Mouse (Mus musculus) G1E (cell line): ENCODE measurements around the gene Gm20683. TPM values are rescaled to one million over a fixed set of nuclear protein-coding genes. Genes with fewer than 3 reads are reported as not detected.

Source experiments
- ATAC-seq: 2 replicates; pipeline ENCODE4 v1.8.0; 2016; ENCODE audit warnings: mild to moderate bottlenecking; ENCODE audit not compliant: insufficient number of reproducible peaks, poor library complexity, low FRiP score, severe bottlenecking; ENCODE audit errors: extremely low read depth
- DNase-seq: peaks from one replicate; pipeline ENCODE4 v3.0.0; 2012; ENCODE audit warnings: low spot score
- H3K27me3 ChIP-seq: 2 replicates; pipeline ENCODE4 v1.6.1; 2012; ENCODE audit warnings: mild to moderate bottlenecking, low read length, inconsistent platforms; ENCODE audit not compliant: insufficient read depth
- H3K36me3 ChIP-seq: replicated peaks from 2 replicates; pipeline ENCODE3; 2012; ENCODE audit warnings: mild to moderate bottlenecking, inconsistent platforms
- H3K4me1 ChIP-seq: 2 replicates; pipeline ENCODE4 v1.6.1; 2012; ENCODE audit warnings: low read depth, low read length, inconsistent platforms, mixed read lengths; ENCODE audit not compliant: insufficient read depth
- H3K4me3 ChIP-seq: 2 replicates; pipeline ENCODE4 v1.5.1; 2012; ENCODE audit warnings: low read depth, mild to moderate bottlenecking, inconsistent platforms, low read length, moderate library complexity, mixed read lengths
- H3K9me3 ChIP-seq: replicated peaks from 2 replicates; pipeline ENCODE4 v1.6.1; 2012; ENCODE audit warnings: inconsistent platforms
- CTCF ChIP-seq: IDR thresholded peaks from 2 replicates; pipeline ENCODE4 v1.5.1; 2012; ENCODE audit warnings: low read depth, low read length, inconsistent platforms, mixed read lengths
- GATA1 ChIP-seq: IDR thresholded peaks from 2 replicates; pipeline ENCODE4 v1.6.1; 2012; ENCODE audit warnings: borderline replicate concordance, low read length, inconsistent platforms, mixed read lengths
- GATA2 ChIP-seq: IDR thresholded peaks from 2 replicates; pipeline ENCODE4 v1.6.1; 2012; ENCODE audit warnings: low read depth, low read length, inconsistent platforms, borderline replicate concordance
- POLR2AphosphoS5 ChIP-seq: IDR thresholded peaks from 2 replicates; pipeline ENCODE4 v1.6.1; 2012; ENCODE audit warnings: low read depth, low read length, inconsistent platforms; ENCODE audit not compliant: insufficient replicate concordance
- TAL1 ChIP-seq: conservative IDR thresholded peaks from 2 replicates; pipeline ENCODE4 v1.6.1; 2012; ENCODE audit warnings: low read depth, low read length, inconsistent platforms, mixed read lengths
- polyA plus RNA-seq: library from polyadenylated mRNA; stranded (reverse); fragments of >175 nt; gene quantifications from 2 replicates; pipeline ENCODE4 v1.2.3, GENCODE M21; 2012
- total RNA-seq, 2 experiments: library from RNA; stranded (forward) in 1 of 2; stranded (reverse) in 1 of 2; fragments of 200-1000 nt in 1 of 2; fragments of >200 nt in 1 of 2; fragmentation: Nextera tagmentation in 1 of 2; gene quantifications; 2 replicates each; pipeline ENCODE4 v1.2.3; 2014 to 2017

The Gm20683 gene
- total and polyA plus RNA-seq, 3 experiments: 1.1 to 12.4 (median 3.0) TPM

GRCm38 (mm10) chr17:25844396-25844901 is 2.9 kb upstream of the Gm20683 start, which contains the start of gene Rhot2:
Gene Rhot2 (minus strand): TSS chr17:25844851.
- peaks cover 60% of the 10 kb centered on the region for H3K4me1 ChIP-seq
- ATAC-seq: peak; percentile 91
- H3K4me3 ChIP-seq: peak within 1 kb of the TSS; percentile 87
- H3K36me3 ChIP-seq: peaks cover 87% of the 10 kb centered on the region
- TF ChIP-seq GATA1 (no peak), CTCF (no peak), TAL1 (no peak), GATA2 (no peak), POLR2AphosphoS5 (peak; percentile 10; the same call in 1 of the 2 replicates)
- H3K9me3 ChIP-seq: no peaks in the 10 kb centered on the region
- DNase-seq: peak; percentile 93
- peaks cover 28% of the 10 kb centered on the region for H3K27me3 ChIP-seq

GRCm38 (mm10) chr17:25843636-25844395 is 2.3 kb upstream of the Gm20683 start:
- TF ChIP-seq CTCF (no peak), POLR2AphosphoS5 (no peak)
- peak overlapping the region; percentile 87 for H3K4me3 ChIP-seq
- peaks cover 67% of the 10 kb centered on the region for H3K4me1 ChIP-seq
- peaks cover 21% of the 10 kb centered on the region for H3K27me3 ChIP-seq
- no peak for DNase-seq
- no peak for ATAC-seq
- no peaks in the 10 kb centered on the region for H3K9me3 ChIP-seq
- peaks cover 87% of the 10 kb centered on the region for H3K36me3 ChIP-seq

- peaks cover 86% of the 10 kb centered on the region for H3K36me3 ChIP-seq
- no peak for DNase-seq
- H3K27me3 ChIP-seq: peaks cover 15% of the 10 kb centered on the region
- no peaks in the 10 kb centered on the region for H3K9me3 ChIP-seq
- H3K4me3 ChIP-seq: peak overlapping the region; percentile 87
- no peak for ATAC-seq
- TF ChIP-seq CTCF (no peak), GATA2 (no peak), GATA1 (no peak), POLR2AphosphoS5 (no peak), TAL1 (no peak)
- peaks cover 72% of the 10 kb centered on the region for H3K4me1 ChIP-seq
Measured at GRCm38 (mm10) chr17:25843122-25843521, 1.6 kb upstream of the Gm20683 start.

GRCm38 (mm10) chr17:25842509-25842908 is 946 bp upstream of the Gm20683 start:
- H3K4me1 ChIP-seq: peaks cover 78% of the 10 kb centered on the region
- ATAC-seq (no peak), DNase-seq (no peak)
- TF ChIP-seq POLR2AphosphoS5 (no peak), TAL1 (no peak)
- H3K27me3 ChIP-seq: peaks cover 10% of the 10 kb centered on the region; the same call in 1 of the 2 replicates
- H3K36me3 ChIP-seq: peaks cover 86% of the 10 kb centered on the region
- no peak overlapping the region; the same call in 1 of the 2 replicates for H3K4me3 ChIP-seq
- H3K9me3 ChIP-seq: no peaks in the 10 kb centered on the region

- Histone ChIP-seq H3K9me3 (no peaks in the 10 kb centered on the region), H3K36me3 (peaks cover 86% of the 10 kb centered on the region), H3K4me3 (no peak overlapping the region), H3K4me1 (peaks cover 89% of the 10 kb centered on the region), H3K27me3 (no peaks in the 10 kb centered on the region)
- ATAC-seq (no peak), DNase-seq (no peak)
- TF ChIP-seq GATA1 (no peak), TAL1 (no peak), GATA2 (no peak), POLR2AphosphoS5 (no peak)
Measured at GRCm38 (mm10) chr17:25840519-25840918, 1.0 kb downstream of the Gm20683 start.

GRCm38 (mm10) chr17:25839455-25840235 is 1.9 kb downstream of the Gm20683 start:
- ATAC-seq (no peak), DNase-seq (no peak)
- H3K4me3 ChIP-seq: peak overlapping the region; percentile 11; the same call in 1 of the 2 replicates
- H3K36me3 ChIP-seq: peaks cover 86% of the 10 kb centered on the region
- TF ChIP-seq GATA2 (no peak), POLR2AphosphoS5 (no peak), GATA1 (no peak), CTCF (no peak), TAL1 (no peak)
- H3K4me1 ChIP-seq: peaks cover 89% of the 10 kb centered on the region
- no peaks in the 10 kb centered on the region for H3K27me3 ChIP-seq
- H3K9me3 ChIP-seq: no peaks in the 10 kb centered on the region
